Mouse (Mus musculus) megakaryocyte-erythroid progenitor cell, adult 5-6 weeks (primary cell): ENCODE data around the gene Pdhx. TPM values are rescaled to one million over a fixed set of nuclear protein-coding genes. Genes with fewer than 3 reads are reported as not detected.
A peak's percentile ranks its signal among the peaks of the same experiment; 100 is the strongest.

ENCODE experiments used
- ATAC-seq: replicated peaks from 2 replicates; pipeline ENCODE4 v1.8.0; 2016; ENCODE audit warnings: mild to moderate bottlenecking, inconsistent platforms; ENCODE audit not compliant: severe bottlenecking, poor library complexity, low FRiP score, low TSS enrichment
- total RNA-seq, 2 experiments: library from RNA; stranded (forward) in 1 of 2; stranded (reverse) in 1 of 2; fragments of 200-1000, 215-1000 nt in 1 of 2; fragments of >200 nt in 1 of 2; fragmentation: Nextera tagmentation in 1 of 2; gene quantifications; 2 replicates each; pipeline ENCODE4 v1.2.3; 2014 to 2017

Gene Pdhx
- total RNA-seq, 2 experiments from 2014 or later, result 17.9 to 30.6 TPM

DNA sequence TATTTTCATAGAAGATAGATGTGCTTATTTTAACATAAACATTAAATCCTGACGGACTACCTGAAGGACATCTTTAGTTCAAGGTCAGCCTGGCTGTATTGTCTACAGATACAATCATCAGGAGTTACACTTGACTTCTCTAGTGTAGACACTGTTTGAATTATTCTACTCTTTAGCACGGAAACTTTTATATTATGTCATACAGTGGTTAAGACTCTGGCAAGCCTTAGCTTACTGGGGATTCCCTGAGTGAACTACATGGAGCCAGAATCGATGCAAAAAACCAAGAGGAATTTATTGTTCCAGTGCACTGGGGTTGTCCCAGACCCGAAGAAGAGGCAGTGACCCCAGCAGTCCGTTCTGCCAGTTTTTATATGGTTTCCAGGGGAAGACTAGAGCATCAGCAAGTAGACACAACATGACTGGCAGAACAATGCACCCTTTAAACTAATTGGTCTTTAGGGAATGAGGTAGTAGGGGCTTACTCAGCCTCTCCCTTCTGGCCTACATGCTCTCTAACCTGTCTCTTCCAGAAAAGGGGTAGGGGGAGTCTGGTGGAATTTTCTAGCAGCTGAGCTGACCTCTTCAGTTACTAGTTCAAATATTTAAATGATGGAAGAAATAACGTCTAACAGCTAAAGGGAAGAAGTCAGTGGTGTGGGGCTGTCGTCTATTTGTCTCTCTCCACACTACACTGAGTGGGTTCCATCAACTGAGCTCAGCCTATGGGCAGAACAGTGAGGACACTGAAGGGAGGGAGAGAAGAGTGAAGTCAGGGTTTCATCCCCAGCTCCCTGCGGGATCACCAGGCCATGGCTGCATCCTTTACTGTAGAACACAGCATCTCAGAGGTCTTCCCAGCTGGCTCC, 6.4 kb downstream of the Pdhx start:
- no peak for ATAC-seq

DNA sequence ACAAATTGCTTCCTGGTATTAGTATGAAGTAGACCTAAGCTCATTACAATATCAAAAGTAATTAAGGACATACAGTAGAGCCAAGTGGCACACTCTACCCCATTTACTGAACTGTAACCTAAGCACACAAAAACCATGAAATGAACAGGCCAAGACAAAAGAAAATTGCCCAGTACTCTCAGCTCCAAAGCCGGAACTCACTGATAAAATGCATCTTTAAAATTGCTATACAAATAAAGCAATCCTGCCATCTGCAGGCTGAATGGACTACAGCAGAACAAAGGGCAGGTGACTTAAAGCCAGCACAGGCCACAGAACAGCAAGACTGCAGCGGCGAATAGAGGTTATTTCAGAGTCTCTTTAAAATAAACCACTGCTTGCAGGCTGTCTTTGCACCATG, 10.4 kb downstream of the Pdhx start:
- ATAC-seq, result peak; percentile 95

DNA sequence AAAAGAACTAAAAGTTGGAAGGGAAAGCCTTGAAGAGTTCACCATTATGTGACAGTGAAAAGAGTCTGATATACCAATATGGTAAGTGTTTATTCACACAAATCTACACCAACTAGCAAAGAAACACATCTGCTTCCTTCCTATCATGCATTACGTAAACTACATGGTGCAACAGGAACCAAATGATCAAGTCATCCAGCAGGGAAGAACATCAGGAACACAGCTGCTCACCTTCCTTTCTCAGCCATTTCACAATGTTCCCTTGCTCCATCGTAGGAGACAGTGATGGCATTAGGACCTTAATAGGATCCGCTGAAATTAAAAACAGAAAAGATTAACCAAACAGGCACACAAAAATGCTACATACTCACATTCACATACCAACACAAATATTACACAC, 15.0 kb downstream of the Pdhx start:
- ATAC-seq, result no peak

DNA sequence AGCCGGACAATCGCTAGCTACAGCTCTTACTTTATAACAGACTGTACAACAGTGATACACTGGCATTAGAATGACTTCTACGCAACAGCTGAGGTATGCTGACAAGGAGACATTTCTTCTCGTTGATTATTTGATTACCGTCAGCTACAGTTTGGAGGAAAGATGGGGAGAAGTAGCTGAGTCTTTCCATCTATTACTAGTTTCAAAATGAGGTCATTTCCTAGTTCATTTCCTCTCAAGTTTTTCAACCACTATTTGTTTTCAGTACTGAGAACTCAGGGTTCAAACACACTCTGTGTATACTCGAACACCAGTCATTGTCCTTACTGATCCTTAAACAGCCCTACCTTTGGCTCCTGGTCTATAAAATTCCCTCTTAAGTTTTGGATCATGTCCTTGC, 17.5 kb downstream of the Pdhx start:
- no peak for ATAC-seq

DNA sequence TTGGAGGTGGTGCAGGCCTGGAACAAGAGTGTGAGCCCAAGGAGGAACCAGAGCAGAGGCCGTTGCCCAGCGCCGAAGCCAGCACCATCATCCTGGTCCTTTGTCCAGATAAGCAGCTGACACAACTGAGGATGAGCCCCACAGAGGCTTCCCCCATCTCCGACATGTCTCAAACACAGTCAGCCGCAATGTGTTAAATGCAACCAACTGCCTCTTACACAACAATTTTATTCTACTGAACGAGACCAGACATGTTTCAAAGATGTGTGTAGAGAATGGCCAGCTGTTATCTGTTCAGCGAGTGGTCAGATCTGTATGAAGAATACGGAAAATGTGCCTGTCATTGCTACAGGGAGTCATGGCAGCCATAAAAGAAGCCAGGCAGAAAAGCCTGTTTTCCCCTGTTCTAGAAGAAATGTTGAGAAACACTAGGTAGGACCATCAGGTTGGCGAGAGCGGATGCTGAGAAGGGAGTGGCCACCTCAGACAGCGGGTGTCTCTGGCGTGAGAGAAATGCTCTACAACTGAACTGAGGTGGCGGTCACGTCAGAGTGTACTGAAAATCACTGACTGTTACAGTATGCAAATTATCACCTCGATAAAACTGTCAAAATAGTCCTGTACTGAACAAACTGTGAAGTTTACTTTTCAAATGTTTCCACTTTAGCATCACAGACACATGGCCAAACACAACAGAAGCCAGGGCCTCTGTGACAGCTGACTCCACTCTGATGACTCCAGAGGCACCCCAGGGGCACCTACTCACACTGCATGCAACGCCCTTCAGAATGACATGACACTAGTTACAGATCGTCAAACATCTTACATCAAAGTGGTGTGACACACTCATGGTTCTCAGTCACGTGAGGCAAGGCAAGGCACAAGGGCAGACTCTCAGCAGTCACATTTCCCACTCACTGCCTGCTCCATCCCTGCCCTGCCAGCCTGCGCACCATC, 21.1 kb downstream of the Pdhx start:
- ATAC-seq, result no peak

DNA sequence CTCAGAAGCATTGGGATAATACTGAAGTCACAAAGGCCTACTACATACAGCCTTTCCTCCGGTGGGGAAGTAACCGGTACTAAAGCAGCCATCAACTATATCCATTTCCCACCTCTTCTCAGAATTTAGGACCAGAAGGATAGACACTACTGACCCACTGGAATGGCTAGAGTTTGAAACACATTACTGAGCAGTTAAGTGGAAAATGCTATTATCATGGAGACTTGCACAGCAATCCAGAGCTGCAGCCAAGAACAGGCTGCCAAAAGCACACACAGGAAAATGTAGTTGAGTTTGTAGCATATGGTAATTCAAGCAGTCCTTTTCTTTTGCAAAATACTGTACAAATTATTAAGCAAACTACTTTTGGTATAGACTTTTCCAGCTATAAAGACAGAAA, 28.0 kb downstream of the Pdhx start:
- no peak for ATAC-seq

DNA sequence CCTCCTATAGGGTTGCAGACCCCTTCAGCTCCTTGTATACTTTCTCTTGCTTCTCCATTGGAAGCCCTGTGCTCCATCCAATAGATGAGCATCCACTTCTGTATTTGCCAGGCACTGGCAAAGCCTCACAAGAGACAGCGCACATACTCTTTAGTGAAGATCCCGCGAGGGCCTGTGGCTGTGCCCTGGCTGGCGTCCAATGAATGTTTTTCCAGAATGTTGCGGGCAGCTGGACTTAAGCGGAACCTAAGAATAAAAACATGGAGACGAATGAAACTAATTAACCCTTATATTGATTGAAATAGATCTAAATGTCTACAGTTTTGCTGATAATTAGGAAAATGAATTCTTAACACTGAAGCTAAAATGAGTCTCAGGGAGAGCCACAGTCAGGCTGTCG, 32.4 kb downstream of the Pdhx start:
- ATAC-seq, result no peak

DNA sequence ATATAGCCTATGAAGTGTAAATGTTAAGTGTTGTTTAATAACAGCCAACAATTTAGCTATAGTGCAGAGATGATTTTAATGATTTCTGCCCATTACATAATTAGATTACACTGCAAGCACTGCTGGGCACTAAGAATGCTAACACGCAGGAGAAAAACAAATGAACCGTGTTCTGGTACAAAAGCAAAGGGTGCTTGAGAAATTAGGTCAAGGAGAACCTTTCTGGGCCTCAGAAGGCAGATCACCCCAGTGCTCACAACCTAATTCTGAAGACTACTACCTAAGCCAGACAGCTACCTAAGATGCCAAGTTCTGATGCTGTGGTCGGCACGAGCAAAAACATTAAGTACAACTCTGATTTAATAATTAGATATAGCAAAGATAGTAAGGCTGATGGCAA, 35.5 kb downstream of the Pdhx start:
- no peak for ATAC-seq

DNA sequence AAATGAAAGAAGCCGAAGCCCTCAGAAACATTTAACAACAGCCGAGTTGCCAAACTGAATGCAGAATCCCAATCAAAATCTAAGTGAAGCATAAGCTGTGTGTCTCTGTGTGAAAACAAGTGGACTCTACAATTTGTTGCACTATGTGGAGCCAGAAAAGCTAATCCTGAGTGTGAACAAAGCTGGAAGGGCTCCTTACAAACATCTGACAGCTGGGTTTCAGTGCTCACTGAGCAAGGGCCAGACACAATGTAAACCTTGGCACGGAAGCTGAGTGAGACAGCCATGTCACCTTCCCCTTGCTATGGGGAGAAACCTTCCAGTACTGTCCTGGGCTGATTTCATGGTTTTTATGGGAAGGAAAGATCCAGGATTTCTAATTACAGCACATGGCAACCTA, 50.6 kb downstream of the Pdhx start:
- no peak for ATAC-seq

DNA sequence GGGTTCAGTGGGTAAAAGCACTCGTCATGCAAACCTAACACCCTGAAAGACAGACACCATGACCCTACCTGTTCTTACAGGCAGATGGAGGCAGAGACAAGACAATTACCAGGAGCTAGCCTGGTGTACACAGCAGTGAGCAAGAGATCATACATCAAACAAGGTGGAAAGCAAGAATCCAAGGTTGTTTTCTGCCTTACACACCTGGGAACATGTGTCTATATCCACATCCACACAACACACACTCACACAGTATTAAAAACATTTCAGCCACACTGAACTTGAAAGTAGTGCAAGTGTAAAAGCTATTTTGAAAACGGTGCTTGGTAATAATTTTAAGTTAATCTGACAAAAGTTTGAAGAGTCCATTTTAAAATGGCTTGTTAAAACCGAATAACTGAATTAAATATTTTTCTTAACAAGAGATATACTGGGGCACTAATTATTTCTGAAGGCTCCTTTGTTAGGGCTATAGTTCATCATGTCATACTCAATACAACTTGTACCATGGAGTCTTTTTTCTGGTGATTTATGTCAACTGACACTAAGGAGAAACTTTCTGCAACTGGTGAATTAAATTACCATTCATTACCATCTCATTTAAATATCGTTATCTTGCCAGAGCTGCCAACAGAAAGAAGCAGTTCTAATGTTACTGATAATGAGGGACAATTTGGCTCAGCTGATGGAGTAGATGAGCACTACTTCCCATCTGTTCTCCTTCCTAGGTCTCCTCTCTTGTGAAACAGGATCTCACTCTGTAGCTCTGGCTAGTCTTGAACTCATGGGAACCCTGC, 52.9 kb downstream of the Pdhx start:
- ATAC-seq, result peak; percentile 78

DNA sequence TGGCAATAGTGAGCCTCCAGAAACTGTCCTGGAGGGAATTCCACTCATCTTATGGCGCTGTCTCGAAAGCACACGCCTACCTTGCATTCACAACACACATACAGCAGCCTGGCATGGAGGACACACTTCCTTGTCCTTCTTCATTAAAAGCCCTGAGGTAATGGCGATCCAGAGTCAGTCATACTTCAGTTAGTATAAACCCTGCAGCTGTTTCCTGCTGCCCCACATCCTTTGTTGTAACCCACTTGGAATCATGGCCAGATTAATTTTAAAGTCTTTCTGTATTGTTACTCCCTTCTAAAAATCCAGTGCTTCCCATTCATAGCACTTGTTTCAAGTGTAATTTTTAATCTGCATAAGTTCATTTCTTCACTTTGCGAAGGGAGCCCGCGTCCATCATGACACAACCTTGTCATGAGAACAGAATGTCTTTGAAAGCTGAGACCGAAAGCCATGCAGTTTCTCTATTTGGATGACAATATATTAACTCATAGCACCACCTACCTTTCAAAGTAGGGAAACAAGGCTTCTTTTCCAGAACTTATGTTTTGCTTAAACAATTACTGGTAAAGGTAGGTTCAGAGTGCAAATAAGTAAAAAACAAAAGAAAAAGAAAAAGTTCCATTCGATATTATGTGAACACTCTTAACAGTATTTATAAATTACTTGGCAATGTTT, 54.4 kb downstream of the Pdhx start:
- ATAC-seq, result no peak

DNA sequence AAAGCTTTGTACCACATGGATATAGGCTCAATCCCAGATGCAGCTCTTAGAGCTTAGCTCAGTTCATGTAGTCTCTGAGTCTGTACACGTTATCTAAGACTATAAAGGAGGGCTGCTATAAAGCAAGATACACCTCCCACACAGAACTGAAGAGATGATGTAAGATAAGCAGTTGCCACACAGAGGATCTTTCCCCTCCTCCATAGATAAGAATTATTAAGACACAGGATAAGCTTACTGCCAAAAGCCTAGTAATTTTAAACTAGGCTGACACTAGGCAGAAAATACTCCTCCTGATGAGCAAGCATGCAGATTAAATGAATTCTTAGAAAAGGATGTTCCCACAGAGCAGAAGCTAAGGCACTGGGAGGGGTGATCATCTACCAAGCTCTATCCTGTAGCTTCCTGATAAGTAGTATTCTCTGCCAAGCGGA, 55.9 kb downstream of the Pdhx start:
- ATAC-seq, result peak; percentile 55

DNA sequence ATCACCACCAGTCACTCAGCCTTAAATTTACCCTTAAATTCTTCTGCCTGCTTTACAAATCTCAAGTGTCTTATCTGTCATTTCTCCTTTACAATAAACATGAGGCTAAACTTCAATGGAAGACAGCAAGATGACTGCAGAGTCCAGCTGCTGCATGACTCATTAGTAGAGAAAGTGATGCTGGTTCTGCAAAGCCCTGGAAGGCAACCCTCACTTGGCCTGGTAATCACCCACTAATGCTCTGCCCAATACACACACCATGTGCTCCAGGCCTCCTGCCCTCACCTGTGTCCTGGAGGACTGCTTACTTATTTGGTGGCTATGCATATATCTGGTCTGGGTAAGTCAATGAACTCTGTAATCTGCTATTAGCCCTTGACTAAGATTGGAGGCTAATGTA, 57.2 kb downstream of the Pdhx start:
- no peak for ATAC-seq

DNA sequence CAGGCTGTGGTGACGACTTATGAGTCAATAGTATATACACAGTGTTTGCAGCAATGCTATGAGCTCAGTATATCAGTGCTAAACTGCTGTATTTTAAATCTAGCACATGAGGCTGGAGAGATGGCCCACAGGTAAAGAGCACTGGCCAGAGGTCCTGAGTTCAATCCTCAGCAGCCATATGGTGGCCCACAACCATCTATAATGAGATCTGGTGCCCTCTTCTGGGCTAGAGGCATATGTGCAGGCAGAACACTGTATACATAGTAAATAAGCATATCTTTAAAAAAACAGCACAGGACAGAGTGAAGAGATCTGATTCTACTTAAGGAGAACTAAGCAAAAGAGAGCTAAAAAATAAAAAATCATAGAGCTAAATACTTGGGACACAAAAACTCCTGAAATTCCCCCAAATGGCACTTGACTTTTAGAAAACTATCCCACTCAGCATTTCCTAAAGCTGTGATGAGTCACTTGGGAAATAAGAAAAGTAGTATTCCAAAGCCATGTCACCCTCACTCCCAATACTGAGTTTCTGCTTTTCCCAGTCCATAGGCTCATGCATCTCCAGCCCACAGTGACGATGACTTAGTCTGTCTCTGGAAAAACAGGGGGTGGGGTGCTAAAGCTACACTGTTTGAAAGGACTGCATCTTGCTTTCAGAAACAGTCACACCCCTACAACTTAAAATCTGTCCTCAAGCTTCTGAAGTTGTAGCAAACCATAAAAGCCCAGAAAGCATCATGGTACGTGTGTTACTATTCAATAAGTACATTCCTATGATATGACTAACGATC, 60.3 kb downstream of the Pdhx start:
- ATAC-seq, result no peak; the same call in 1 of the 2 replicates

DNA sequence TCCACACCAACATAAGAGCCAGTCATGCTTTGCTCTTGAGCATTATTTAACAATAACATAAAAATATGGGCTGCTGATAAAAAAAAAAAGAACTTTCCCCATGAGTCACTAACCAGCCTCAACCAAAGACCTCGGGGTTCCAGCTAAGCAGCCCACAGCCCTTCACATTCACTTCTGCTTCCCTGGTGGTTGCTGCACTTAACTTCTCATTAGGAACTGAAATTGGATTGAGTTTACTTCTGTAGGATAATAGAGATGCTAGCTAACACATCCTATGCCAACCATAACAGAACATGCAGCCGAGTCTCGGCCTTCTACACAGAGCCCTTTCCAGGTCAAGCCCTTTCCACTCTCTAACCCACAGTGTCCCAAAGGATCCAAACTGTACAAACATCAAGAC, 65.1 kb downstream of the Pdhx start:
- ATAC-seq, result no peak

DNA sequence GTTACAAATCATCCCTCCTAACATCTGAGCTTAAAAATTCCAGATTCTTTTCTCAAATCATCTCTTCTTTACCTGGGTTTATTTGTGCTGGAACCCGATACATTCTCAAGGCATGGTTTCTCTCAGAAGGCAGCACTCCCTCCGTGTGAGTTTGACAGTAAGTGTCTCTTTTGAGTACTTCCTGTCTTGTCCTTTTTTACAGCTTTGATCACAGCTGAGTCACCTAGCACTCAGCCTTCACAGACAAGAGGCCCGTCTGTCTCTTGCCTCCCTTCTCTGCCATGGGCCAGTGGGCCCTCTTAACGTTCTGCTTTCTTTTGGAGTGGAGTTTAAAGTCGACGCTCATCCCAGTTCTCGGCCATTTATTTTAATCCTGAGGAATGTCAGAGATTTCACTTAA, 68.7 kb downstream of the Pdhx start:
- ATAC-seq, result no peak

DNA sequence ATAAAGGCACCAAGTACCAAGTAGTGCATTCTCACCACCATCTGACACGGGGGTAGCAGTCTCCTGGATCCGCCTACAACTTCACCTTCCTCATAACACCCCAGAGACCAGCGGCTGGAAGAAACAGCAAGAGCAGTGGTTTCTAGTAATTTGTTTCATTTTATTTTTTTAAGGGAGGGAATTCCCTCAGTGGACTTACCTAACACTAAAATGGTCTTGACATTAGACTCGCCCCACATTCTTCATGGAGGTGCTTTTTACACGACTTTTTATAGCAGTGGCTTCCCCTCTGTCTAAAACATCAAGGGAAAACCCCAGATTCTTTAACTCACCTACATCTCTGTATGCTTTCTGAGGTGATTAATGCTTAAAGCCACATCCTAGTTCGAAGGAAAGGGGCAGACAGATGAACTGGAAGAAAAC, 74.1 kb downstream of the Pdhx start:
- no peak for ATAC-seq

DNA sequence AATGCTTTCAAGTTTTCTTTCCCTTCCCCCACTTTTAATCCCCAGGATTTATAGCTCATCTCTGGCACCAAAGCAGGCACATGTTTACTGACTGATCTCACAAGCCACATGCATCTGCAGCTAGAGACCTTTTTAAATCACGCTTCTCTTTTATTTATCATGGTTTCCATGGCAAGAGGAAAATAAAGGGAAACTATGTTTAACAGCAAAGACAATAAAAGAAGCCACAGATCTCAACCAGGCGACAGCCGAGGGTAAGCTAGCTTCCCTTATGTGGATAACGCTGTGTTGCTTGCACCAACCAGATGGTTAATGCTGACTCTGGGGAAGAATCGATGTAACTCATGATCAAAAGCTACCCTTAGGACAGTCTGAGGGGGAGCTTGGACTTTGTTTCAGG, 75.0 kb downstream of the Pdhx start:
- ATAC-seq, result no peak
